Mouse (Mus musculus) hindbrain, postnatal 0 days (tissue): ENCODE results near the gene Hivep2. TPM values are rescaled to one million over a fixed set of nuclear protein-coding genes. Genes with fewer than 3 reads are reported as not detected.
A peak's percentile ranks its signal among the peaks of the same experiment; 100 is the strongest.

ENCODE experiments used
- ATAC-seq: fragments of 200-750 bp; cut with Nextera tagmentation; 2 replicates; pipeline ENCODE4 v1.8.0; 2017; ENCODE audit warnings: mild to moderate bottlenecking, moderate TSS enrichment, moderate library complexity
- DNase-seq: peaks from one replicate; pipeline ENCODE4 v3.0.0-alpha.2; 2015; ENCODE audit warnings: low spot score
- H3K27ac ChIP-seq: fragments of 300-500 bp; sonication (generic); 2 replicates; pipeline ENCODE4 v1.5.1; 2014; ENCODE audit warnings: mild to moderate bottlenecking
- H3K27me3 ChIP-seq: fragments of 300-500 bp; sonication (generic); 2 replicates; pipeline ENCODE4 v1.6.1; 2014; ENCODE audit warnings: low read length, mixed read lengths; ENCODE audit not compliant: insufficient read depth
- H3K36me3 ChIP-seq: fragments of 300-500 bp; sonication (generic); 2 replicates; pipeline ENCODE4 v1.6.1; 2014; ENCODE audit warnings: low read length, mixed read lengths; ENCODE audit not compliant: insufficient read depth
- H3K4me1 ChIP-seq: fragments of 300-500 bp; sonication (generic); 2 replicates; pipeline ENCODE4 v1.6.1; 2014; ENCODE audit warnings: antibody characterized with exemption, low read length, mixed read lengths; ENCODE audit not compliant: insufficient read depth
- H3K4me2 ChIP-seq: fragments of 300-500 bp; sonication (generic); 2 replicates; pipeline ENCODE4 v1.6.1; 2014; ENCODE audit warnings: low read depth, mild to moderate bottlenecking, low read length, moderate library complexity, mixed read lengths
- H3K4me3 ChIP-seq: fragments of 300-500 bp; sonication (generic); 2 replicates; pipeline ENCODE4 v1.5.1; 2014; ENCODE audit warnings: low read length
- H3K9ac ChIP-seq: fragments of 300-500 bp; sonication (generic); replicated peaks from 2 replicates; pipeline ENCODE4 v1.6.1; 2014; ENCODE audit warnings: mild to moderate bottlenecking, low read length, moderate library complexity, mixed read lengths
- H3K9me3 ChIP-seq: fragments of 300-500 bp; sonication (generic); 2 replicates; pipeline ENCODE4 v1.6.1; 2016; ENCODE audit warnings: low read length, mixed read lengths
- CTCF ChIP-seq: IDR thresholded peaks from 2 replicates; pipeline ENCODE4 v1.5.1; 2016; ENCODE audit warnings: antibody characterized with exemption, control low read depth, low read depth
- WGBS: fragments of 180-500 bp; shearing (Covaris S2); extraction: QIAGEN DNeasy Blood & Tissue Kit; methylation state at CpG from one replicate; pipeline ENCODE4 v1.1.7; 2014; 5-methylcytosine and 5-hydroxymethylcytosine counted together
- polyA plus RNA-seq: library from polyadenylated mRNA; unstranded; fragments of >200 nt; fragmentation: Nextera tagmentation; extraction: Ambion mirVana; gene quantifications from 2 replicates; pipeline ENCODE4 v1.2.1, GENCODE M21; 2015
- total RNA-seq: library from RNA; depleted of rRNA; stranded (reverse); fragments of >200 nt; gene quantifications from 2 replicates; pipeline ENCODE4 v1.2.3, GENCODE M21; 2014

The Hivep2 gene
- total and polyA plus RNA-seq, 2 experiments from 2014 or later = 13.6 to 43.5 TPM

- TF ChIP-seq CTCF = no peak
- no peak for ATAC-seq
- no peak overlapping the region for H3K4me2 ChIP-seq
- no peak overlapping the region for H3K4me3 ChIP-seq
- WGBS = 30% methylated on average over 7 of the region's 7 CpGs
- H3K27ac ChIP-seq = no peak overlapping the region
- no peak for DNase-seq
- H3K36me3 ChIP-seq = no peaks in the 10 kb centered on the region
- H3K9ac ChIP-seq = no peak overlapping the region
- no peaks in the 10 kb centered on the region for H3K27me3 ChIP-seq
- H3K4me1 ChIP-seq = peaks cover 4% of the 10 kb centered on the region; the same call in 1 of the 2 replicates
- H3K9me3 ChIP-seq = no peaks in the 10 kb centered on the region
Observed at GRCm38 (mm10) chr10:14164829-14165228, 199.0 kb downstream of the Hivep2 start.

DNA sequence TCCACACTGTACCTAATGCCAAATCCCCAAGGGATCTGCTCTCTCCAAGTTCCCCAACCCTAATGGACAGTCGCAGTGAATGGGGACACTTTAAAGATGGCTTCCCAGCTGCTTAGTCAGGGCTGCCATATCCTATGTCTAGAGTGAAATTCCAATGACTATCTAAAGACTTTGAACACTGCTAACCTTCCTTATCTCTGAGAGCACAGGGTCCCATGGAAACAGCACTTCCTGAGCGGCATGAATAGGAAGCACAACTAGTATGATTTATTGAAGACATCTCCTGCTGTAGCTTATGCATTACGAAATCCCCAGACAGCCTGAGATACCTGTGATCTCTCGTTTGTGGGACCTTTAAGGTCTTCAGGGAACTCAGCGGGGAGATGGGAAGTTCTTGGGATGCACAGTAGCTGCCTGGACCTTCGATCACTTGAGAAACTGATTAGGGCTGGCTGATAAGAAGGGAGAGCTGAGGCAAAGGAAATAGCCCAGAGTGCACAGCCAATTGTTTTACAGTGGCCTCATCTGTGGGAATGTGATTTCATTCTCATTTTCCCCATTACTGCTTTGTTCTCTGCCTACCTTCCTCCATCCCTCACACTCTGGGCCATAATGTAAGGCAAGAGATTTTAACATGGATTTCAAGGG, 202.4 kb downstream of the Hivep2 start:
- Histone ChIP-seq H3K4me2 (no peak overlapping the region), H3K36me3 (no peaks in the 10 kb centered on the region), H3K27me3 (no peaks in the 10 kb centered on the region), H3K9me3 (no peaks in the 10 kb centered on the region), H3K4me3 (no peak overlapping the region), H3K27ac (no peak overlapping the region), H3K4me1 (peaks cover 4% of the 10 kb centered on the region; the same call in 1 of the 2 replicates), H3K9ac (no peak overlapping the region)
- no peak for TF ChIP-seq CTCF
- WGBS = 84% methylated on average over 6 of the region's 6 CpGs
- no peak for DNase-seq
- no peak for ATAC-seq

DNA sequence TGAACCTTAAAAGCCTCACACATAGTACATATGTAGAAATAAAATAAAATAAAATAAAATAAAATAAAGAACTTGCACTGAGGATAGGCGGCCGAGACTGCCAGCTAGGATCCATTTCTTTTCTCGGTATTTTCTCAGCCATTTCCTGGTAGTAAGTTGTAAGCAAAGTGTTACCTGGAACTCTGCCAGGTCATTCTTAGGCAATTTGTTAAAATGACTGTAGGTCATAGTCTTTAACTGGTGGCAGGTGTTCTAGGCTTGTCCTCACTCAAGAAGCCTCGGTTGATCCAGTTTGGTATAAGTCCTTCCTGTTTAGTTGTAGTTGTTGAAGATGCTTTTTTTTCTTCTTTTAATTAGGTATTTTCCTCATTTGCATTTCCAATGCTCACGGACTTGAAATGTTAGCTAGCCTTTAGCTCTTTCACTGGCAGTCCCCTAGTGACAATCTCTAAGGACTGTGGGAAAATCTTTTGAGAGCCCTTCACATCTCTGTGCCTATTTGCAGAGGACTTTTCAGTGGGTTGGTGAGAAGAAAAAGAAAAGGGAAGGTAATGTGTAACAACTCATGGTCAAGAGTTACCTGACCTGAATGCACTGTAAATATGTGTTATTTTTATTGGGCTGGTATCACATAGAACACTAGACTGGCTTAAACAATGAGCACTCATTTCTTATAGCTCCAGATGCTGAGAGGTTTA, 203.1 kb downstream of the Hivep2 start:
- DNase-seq (no peak), ATAC-seq (no peak)
- no peaks in the 10 kb centered on the region for H3K27me3 ChIP-seq
- H3K4me2 ChIP-seq = no peak overlapping the region
- H3K27ac ChIP-seq = no peak overlapping the region
- H3K9me3 ChIP-seq = no peaks in the 10 kb centered on the region
- H3K4me1 ChIP-seq = peaks cover 4% of the 10 kb centered on the region; the same call in 1 of the 2 replicates
- no peak overlapping the region for H3K4me3 ChIP-seq
- no peak overlapping the region for H3K9ac ChIP-seq
- TF ChIP-seq CTCF = no peak
- no peaks in the 10 kb centered on the region for H3K36me3 ChIP-seq
- 64% methylated on average over 5 of the region's 5 CpGs for WGBS

GRCm38 (mm10) chr10:14174124-14174523, 208.2 kb downstream of the Hivep2 start:
- ATAC-seq (no peak), DNase-seq (no peak)
- no peak overlapping the region for H3K9ac ChIP-seq
- 73% methylated on average over 4 of the region's 4 CpGs for WGBS
- no peak overlapping the region for H3K4me2 ChIP-seq
- H3K4me3 ChIP-seq = no peak overlapping the region
- H3K36me3 ChIP-seq = no peaks in the 10 kb centered on the region
- no peaks in the 10 kb centered on the region for H3K4me1 ChIP-seq
- no peak for TF ChIP-seq CTCF
- no peak overlapping the region for H3K27ac ChIP-seq
- no peaks in the 10 kb centered on the region for H3K27me3 ChIP-seq
- no peaks in the 10 kb centered on the region for H3K9me3 ChIP-seq

- WGBS = 61% methylated on average over 19 of the region's 19 CpGs
- no peaks in the 10 kb centered on the region for H3K27me3 ChIP-seq
- TF ChIP-seq CTCF = no peak
- H3K36me3 ChIP-seq = no peaks in the 10 kb centered on the region
- ATAC-seq (peak; percentile 40; the same call in 1 of the 2 replicates), DNase-seq (peak; percentile 40)
- no peaks in the 10 kb centered on the region for H3K4me1 ChIP-seq
- H3K27ac ChIP-seq = no peak overlapping the region
- no peak overlapping the region for H3K4me2 ChIP-seq
- H3K4me3 ChIP-seq = no peak overlapping the region
- no peaks in the 10 kb centered on the region for H3K9me3 ChIP-seq
- no peak overlapping the region for H3K9ac ChIP-seq
Observed at GRCm38 (mm10) chr10:14179424-14180339, 213.8 kb downstream of the Hivep2 start.

DNA sequence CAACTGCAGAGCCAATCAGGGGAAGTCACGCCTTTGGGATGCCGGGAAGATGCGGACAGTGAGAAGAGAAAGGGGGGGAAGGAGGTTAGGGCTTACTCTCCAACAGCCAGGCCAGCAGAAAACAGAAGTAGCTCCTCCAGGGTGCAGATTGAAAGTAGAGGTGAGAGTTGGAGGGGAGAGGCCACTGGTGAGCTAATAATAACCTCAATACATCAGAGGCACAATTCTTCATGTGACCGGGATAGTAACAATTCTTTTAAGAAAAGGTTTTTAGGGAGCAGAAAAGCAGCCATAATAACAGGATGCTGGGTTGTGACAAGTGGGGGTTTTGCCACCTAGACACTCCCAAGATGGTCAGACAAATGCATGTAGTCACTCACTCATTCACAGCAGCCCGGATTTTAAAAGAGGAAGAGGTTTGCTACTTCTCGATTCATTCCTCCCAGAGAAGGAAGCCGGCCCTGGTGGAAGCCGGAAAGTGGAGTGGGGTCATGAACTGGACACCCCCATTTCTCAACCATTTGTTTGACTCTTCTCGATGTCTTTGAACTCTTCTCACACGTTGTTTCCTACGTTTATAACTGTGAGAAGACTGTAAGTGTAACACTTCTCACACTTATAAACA, 220.6 kb downstream of the Hivep2 start:
- Histone ChIP-seq H3K4me1 (no peaks in the 10 kb centered on the region), H3K36me3 (no peaks in the 10 kb centered on the region), H3K4me3 (no peak overlapping the region), H3K27me3 (no peaks in the 10 kb centered on the region), H3K9me3 (no peaks in the 10 kb centered on the region), H3K9ac (no peak overlapping the region), H3K27ac (no peak overlapping the region), H3K4me2 (no peak overlapping the region)
- DNase-seq (no peak), ATAC-seq (no peak)
- WGBS = 81% methylated on average over 11 of the region's 11 CpGs
- no peak for TF ChIP-seq CTCF
